Mouse (Mus musculus): Measurements from ENCODE around the gene Aebp1. TPM values are rescaled to one million over a fixed set of nuclear protein-coding genes. Genes with fewer than 3 reads are reported as not detected.

Aebp1 gene
- total RNA-seq, 2 experiments from 2014 or later: 4.8 to 8.3 TPM

GRCm38 (mm10) chr11:5897839-5898238 is 36.1 kb downstream of the Aebp1 start:
- no peak for DNase-seq

- no peak for DNase-seq
Measured at GRCm38 (mm10) chr11:5898531-5898930, 36.8 kb downstream of the Aebp1 start, which contains the start of gene Myl7. Gene Myl7 (minus strand): TSS chr11:5898782.

GRCm38 (mm10) chr11:5899286-5899685 is 37.5 kb downstream of the Aebp1 start:
- DNase-seq: no peak

GRCm38 (mm10) chr11:5901320-5901719 is 39.6 kb downstream of the Aebp1 start:
- DNase-seq: no peak

- DNase-seq: no peak
Measured at GRCm38 (mm10) chr11:5901950-5902349, 40.2 kb downstream of the Aebp1 start.

GRCm38 (mm10) chr11:5902390-5902789 is 40.6 kb downstream of the Aebp1 start:
- no peak for DNase-seq

GRCm38 (mm10) chr11:5903844-5904243 is 42.1 kb downstream of the Aebp1 start:
- DNase-seq: no peak

- DNase-seq: no peak
Measured at GRCm38 (mm10) chr11:5904357-5904756, 42.6 kb downstream of the Aebp1 start.

GRCm38 (mm10) chr11:5904871-5905270 is 43.1 kb downstream of the Aebp1 start:
- no peak for DNase-seq

- no peak for DNase-seq
Measured at GRCm38 (mm10) chr11:5905778-5906518, 44.2 kb downstream of the Aebp1 start.

GRCm38 (mm10) chr11:5907096-5907495 is 45.3 kb downstream of the Aebp1 start:
- no peak for DNase-seq

- DNase-seq: no peak
Measured at GRCm38 (mm10) chr11:5908642-5909041, 46.9 kb downstream of the Aebp1 start.

- peak; percentile 66 to 69 for DNase-seq
Measured at GRCm38 (mm10) chr11:5912635-5913034, 50.9 kb downstream of the Aebp1 start.

- DNase-seq: no peak
Measured at GRCm38 (mm10) chr11:5913256-5913655, 51.5 kb downstream of the Aebp1 start.

GRCm38 (mm10) chr11:5913936-5914335 is 52.2 kb downstream of the Aebp1 start:
- no peak for DNase-seq

GRCm38 (mm10) chr11:5914940-5915339 is 53.2 kb downstream of the Aebp1 start:
- no peak for DNase-seq

- DNase-seq: no peak
Measured at GRCm38 (mm10) chr11:5915429-5916177, 53.9 kb downstream of the Aebp1 start.

GRCm38 (mm10) chr11:5916178-5916548 is 54.4 kb downstream of the Aebp1 start:
- DNase-seq: no peak

GRCm38 (mm10) chr11:5918111-5918510 is 56.4 kb downstream of the Aebp1 start:
- no peak for DNase-seq

- DNase-seq: no peak
Measured at GRCm38 (mm10) chr11:5919606-5920005, 57.9 kb downstream of the Aebp1 start.

- no peak for DNase-seq
Measured at GRCm38 (mm10) chr11:5920323-5920960, 58.7 kb downstream of the Aebp1 start.

Measured in layer of hippocampus, postnatal 36 days (tissue).